Mouse (Mus musculus): Measurements from ENCODE around the gene Gstt4. TPM values are rescaled to one million over a fixed set of nuclear protein-coding genes. Genes with fewer than 3 reads are reported as not detected.

Gene Gstt4
- total and polyA plus RNA-seq, 3 experiments: not detected

DNA sequence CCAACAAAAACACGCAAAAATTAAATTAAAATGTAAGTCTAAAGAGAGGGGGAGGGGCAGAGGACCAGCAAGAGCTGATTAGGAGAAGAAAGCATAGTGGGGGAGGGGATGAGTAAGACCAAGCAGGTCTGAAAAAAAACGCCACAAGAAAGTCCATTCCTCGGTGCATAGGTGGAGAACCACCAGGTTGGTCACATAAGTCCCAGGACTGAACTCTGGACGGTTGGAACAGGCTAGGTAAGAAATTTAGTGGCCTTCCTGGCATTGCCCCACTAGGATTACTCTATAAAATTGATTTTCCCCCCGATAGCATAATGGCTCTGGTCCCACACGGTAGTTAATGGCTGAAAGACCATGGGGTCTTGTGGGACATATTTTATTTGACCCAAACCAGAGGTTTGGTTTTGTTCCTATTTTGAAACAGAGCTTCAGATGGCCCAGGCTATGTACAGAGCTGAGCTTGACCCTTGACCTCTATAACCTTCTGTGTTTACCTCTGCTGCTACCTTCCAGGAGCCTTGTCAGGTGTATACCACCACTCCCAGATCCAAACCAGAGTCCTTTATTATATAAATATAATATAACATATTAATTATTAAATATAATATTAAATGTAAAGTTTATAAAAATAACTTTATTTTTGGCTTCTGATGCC, 33.1 kb downstream of the Gstt4 start:
- Histone ChIP-seq H3K36me3 (replicated peaks) (no peaks in the 10 kb centered on the region), H3K27me3 (ENCODE audit: insufficient read depth, low read length) (peaks cover 21% of the 10 kb centered on the region; the same call in 1 of the 2 replicates), H3K4me3 (ENCODE audit: low read depth, low read length) (no peak overlapping the region), H3K9me3 (replicated peaks) (no peaks in the 10 kb centered on the region), H3K4me1 (ENCODE audit: insufficient read depth, low read depth, low read length) (0 out of 2 replicates have a peak, but pooled peaks cover 2% of the 10 kb centered on the region)
- DNase-seq (ENCODE audit: low spot score): no peak
- ATAC-seq (ENCODE audit: extremely low read depth, insufficient number of reproducible peaks, low FRiP score, poor library complexity, severe bottlenecking): no peak
- TF ChIP-seq POLR2AphosphoS5 (IDR thresholded peaks at IDR 0.05; ENCODE audit: insufficient replicate concordance, low read depth, low read length) (no peak), GATA2 (IDR thresholded peaks at IDR 0.05; ENCODE audit: borderline replicate concordance, low read depth, low read length) (no peak), GATA1 (IDR thresholded peaks at IDR 0.05; ENCODE audit: borderline replicate concordance, low read length) (no peak), CTCF (IDR thresholded peaks at IDR 0.05; ENCODE audit: low read depth, low read length) (no peak), TAL1 (conservative IDR thresholded peaks at IDR 0.05; ENCODE audit: low read depth, low read length) (no peak)

- Histone ChIP-seq H3K4me1 (ENCODE audit: insufficient read depth, low read depth, low read length) (0 out of 2 replicates have a peak, but pooled peaks cover 2% of the 10 kb centered on the region), H3K27me3 (ENCODE audit: insufficient read depth, low read length) (peaks cover 30% of the 10 kb centered on the region), H3K36me3 (replicated peaks) (no peaks in the 10 kb centered on the region), H3K9me3 (replicated peaks) (no peaks in the 10 kb centered on the region), H3K4me3 (ENCODE audit: low read depth, low read length) (no peak overlapping the region)
- TF ChIP-seq POLR2AphosphoS5 (IDR thresholded peaks at IDR 0.05; ENCODE audit: insufficient replicate concordance, low read depth, low read length): no peak
- ATAC-seq (ENCODE audit: extremely low read depth, insufficient number of reproducible peaks, low FRiP score, poor library complexity, severe bottlenecking): no peak
- no peak for DNase-seq (ENCODE audit: low spot score)
These were observed 34.1 kb downstream of the Gstt4 start for GRCm38 (mm10) chr10:75788277-75788676.

GRCm38 (mm10) chr10:75785442-75785841, 36.9 kb downstream of the Gstt4 start:
- H3K9me3 ChIP-seq (replicated peaks): no peaks in the 10 kb centered on the region
- peaks cover 5% of the 10 kb centered on the region for H3K4me1 ChIP-seq (ENCODE audit: insufficient read depth, low read depth, low read length)
- DNase-seq (ENCODE audit: low spot score) (no peak), ATAC-seq (ENCODE audit: extremely low read depth, insufficient number of reproducible peaks, low FRiP score, poor library complexity, severe bottlenecking) (no peak)
- no peak for TF ChIP-seq POLR2AphosphoS5 (IDR thresholded peaks at IDR 0.05; ENCODE audit: insufficient replicate concordance, low read depth, low read length)
- TF ChIP-seq GATA1 (IDR thresholded peaks at IDR 0.05; ENCODE audit: borderline replicate concordance, low read length): no peak
- TF ChIP-seq TAL1 (conservative IDR thresholded peaks at IDR 0.05; ENCODE audit: low read depth, low read length): no peak
- TF ChIP-seq GATA2 (IDR thresholded peaks at IDR 0.05; ENCODE audit: borderline replicate concordance, low read depth, low read length): no peak
- TF ChIP-seq CTCF (IDR thresholded peaks at IDR 0.05; ENCODE audit: low read depth, low read length): no peak
- H3K27me3 ChIP-seq (ENCODE audit: insufficient read depth, low read length): peaks cover 42% of the 10 kb centered on the region
- H3K36me3 ChIP-seq (replicated peaks): no peaks in the 10 kb centered on the region
- no peak overlapping the region for H3K4me3 ChIP-seq (ENCODE audit: low read depth, low read length)

- Histone ChIP-seq H3K4me3 (ENCODE audit: low read depth, low read length) (peak within 1 kb of the TSS; percentile 65), H3K36me3 (replicated peaks) (no peaks in the 10 kb centered on the region), H3K4me1 (ENCODE audit: insufficient read depth, low read depth, low read length) (peaks cover 10% of the 10 kb centered on the region), H3K9me3 (replicated peaks) (no peaks in the 10 kb centered on the region), H3K27me3 (ENCODE audit: insufficient read depth, low read length) (peaks cover 64% of the 10 kb centered on the region)
- ATAC-seq (ENCODE audit: extremely low read depth, insufficient number of reproducible peaks, low FRiP score, poor library complexity, severe bottlenecking) (no peak), DNase-seq (ENCODE audit: low spot score) (peak; percentile 6)
- TF ChIP-seq GATA2 (IDR thresholded peaks at IDR 0.05; ENCODE audit: borderline replicate concordance, low read depth, low read length): no peak
- TF ChIP-seq GATA1 (IDR thresholded peaks at IDR 0.05; ENCODE audit: borderline replicate concordance, low read length): no peak
- no peak for TF ChIP-seq POLR2AphosphoS5 (IDR thresholded peaks at IDR 0.05; ENCODE audit: insufficient replicate concordance, low read depth, low read length)
- TF ChIP-seq CTCF (IDR thresholded peaks at IDR 0.05; ENCODE audit: low read depth, low read length): no peak
- TF ChIP-seq TAL1 (conservative IDR thresholded peaks at IDR 0.05; ENCODE audit: low read depth, low read length): no peak
These were observed 41.4 kb downstream of the Gstt4 start, which contains the start of the genes Gm20441 and Gstt3 for GRCm38 (mm10) chr10:75780769-75781578. Gene Gm20441, minus strand, starts transcription at chr10:75780954. Gene Gstt3, minus strand, starts transcription at chr10:75781414.

- Histone ChIP-seq H3K27me3 (ENCODE audit: insufficient read depth, low read length) (peaks cover 67% of the 10 kb centered on the region), H3K9me3 (replicated peaks) (no peaks in the 10 kb centered on the region), H3K4me1 (ENCODE audit: insufficient read depth, low read depth, low read length) (peaks cover 10% of the 10 kb centered on the region), H3K4me3 (ENCODE audit: low read depth, low read length) (no peak overlapping the region), H3K36me3 (replicated peaks) (no peaks in the 10 kb centered on the region)
- ATAC-seq (ENCODE audit: extremely low read depth, insufficient number of reproducible peaks, low FRiP score, poor library complexity, severe bottlenecking): no peak
- DNase-seq (ENCODE audit: low spot score): no peak
- TF ChIP-seq POLR2AphosphoS5 (IDR thresholded peaks at IDR 0.05; ENCODE audit: insufficient replicate concordance, low read depth, low read length): no peak
- TF ChIP-seq TAL1 (conservative IDR thresholded peaks at IDR 0.05; ENCODE audit: low read depth, low read length): no peak
These were observed 42.9 kb downstream of the Gstt4 start for GRCm38 (mm10) chr10:75779206-75780174.

DNA sequence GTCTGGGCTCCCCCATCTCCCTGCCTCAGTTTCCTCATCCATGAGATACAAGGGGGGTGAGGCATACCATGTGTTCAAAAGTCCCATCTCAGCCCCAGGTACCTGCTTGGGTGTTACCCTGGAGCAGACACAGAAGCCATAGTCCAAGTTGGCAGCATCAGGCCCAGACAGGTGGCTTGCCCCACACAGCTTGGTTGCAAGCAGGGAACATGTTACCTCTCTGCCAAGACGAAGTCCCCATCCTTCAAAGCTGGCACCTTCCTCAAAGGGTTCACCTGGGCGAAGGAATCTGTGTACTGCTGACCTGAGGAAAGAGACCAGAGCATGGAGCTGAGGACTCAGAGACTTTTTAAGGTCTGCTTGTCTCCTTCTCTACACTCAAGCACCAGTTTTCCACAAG, 44.5 kb downstream of the Gstt4 start:
- Histone ChIP-seq H3K4me3 (ENCODE audit: low read depth, low read length) (no peak overlapping the region), H3K27me3 (ENCODE audit: insufficient read depth, low read length) (peaks cover 53% of the 10 kb centered on the region), H3K4me1 (ENCODE audit: insufficient read depth, low read depth, low read length) (peaks cover 21% of the 10 kb centered on the region), H3K9me3 (replicated peaks) (no peaks in the 10 kb centered on the region), H3K36me3 (replicated peaks) (no peaks in the 10 kb centered on the region)
- DNase-seq (ENCODE audit: low spot score): no peak
- no peak for ATAC-seq (ENCODE audit: extremely low read depth, insufficient number of reproducible peaks, low FRiP score, poor library complexity, severe bottlenecking)
- no peak for TF ChIP-seq POLR2AphosphoS5 (IDR thresholded peaks at IDR 0.05; ENCODE audit: insufficient replicate concordance, low read depth, low read length)
- no peak for TF ChIP-seq CTCF (IDR thresholded peaks at IDR 0.05; ENCODE audit: low read depth, low read length)
- no peak for TF ChIP-seq TAL1 (conservative IDR thresholded peaks at IDR 0.05; ENCODE audit: low read depth, low read length)
